In the genomic region with DNA sequence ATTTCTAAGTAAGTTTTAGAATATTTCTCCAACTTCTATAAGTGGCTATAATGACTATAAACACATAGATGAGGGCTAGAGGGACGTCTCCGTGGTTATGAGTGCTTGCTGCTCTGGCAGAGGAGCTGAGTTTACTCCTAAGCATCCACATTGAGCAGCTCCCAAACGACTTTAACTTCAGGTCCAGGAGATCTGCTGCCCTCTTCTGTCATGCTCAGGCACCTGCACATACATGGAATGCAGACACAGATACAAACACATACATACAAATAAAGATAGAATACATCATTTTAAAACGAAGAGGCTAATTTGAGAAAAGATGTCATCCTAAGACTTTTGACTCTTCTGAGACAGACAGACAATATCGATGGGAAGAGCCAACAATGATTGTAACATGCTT, we compare ENCODE assay signal across 11 mouse cellular contexts. TPM values are rescaled to one million over a fixed set of nuclear protein-coding genes. Genes with fewer than 3 reads are reported as not detected.
DNase-seq lines count a peak whose midpoint lies in the region; ATAC-seq and TF ChIP-seq lines count a peak whose summit lies in the region.
"Had no signal": no experiment of that assay in that cellular context is flagged by ENCODE, and none has a peak within 500 bp of the region (broad histone marks: within the 10 kb centered on the region; RNA-seq: fewer than 3 reads in every experiment).

No protein-coding gene starts in this region.

- peak; percentile 48 for TF ChIP-seq CTCF in liver, adult 2 months (IDR thresholded peaks at IDR 0.05; ENCODE audit: low read depth, low read length)

- in situ Hi-C loops in ES-E14 (cut with MboI; ENCODE audit: low sequenced_read_pairs in 2 of 2, unreplicated experiment in 2 of 2): no loop called here

- no peak overlapping the region for H3K4me2 ChIP-seq in liver, embryonic 12.5 days
- H3K4me2 ChIP-seq: forebrain, embryonic 12.5 days; midbrain, embryonic 12.5 days had no signal

- H3K4me3 ChIP-seq in liver, adult 2 months (ENCODE audit: insufficient read depth, low read depth, low read length): no peak overlapping the region
- H3K4me3 ChIP-seq in liver, embryonic 12.5 days: no peak overlapping the region
- no peak overlapping the region for H3K4me3 ChIP-seq in ES-E14 (ENCODE audit: insufficient read depth in 1 of 2, low read depth in 1 of 2, low read length in 2 of 2, poor library complexity in 1 of 2, severe bottlenecking in 1 of 2)
- H3K4me3 ChIP-seq: forebrain, embryonic 12.5 days; midbrain, embryonic 12.5 days had no signal

- no peak overlapping the region for H3K9ac ChIP-seq in liver, adult 2 months (ENCODE audit: low read depth, low read length)
- no peak overlapping the region for H3K9ac ChIP-seq in liver, embryonic 12.5 days
- H3K9ac ChIP-seq in ES-E14 (ENCODE audit: insufficient read depth, low read depth, low read length, poor library complexity, severe bottlenecking): no peak overlapping the region
- H3K9ac ChIP-seq: forebrain, embryonic 12.5 days; midbrain, embryonic 12.5 days had no signal

- WGBS in liver, adult 2 months: 11% methylated on average over 5 of the region's 5 CpGs
- 6% methylated on average over 5 of the region's 5 CpGs for WGBS in liver, embryonic 12.5 days (ENCODE audit: insufficient replicate concordance)

- H3K79me2 ChIP-seq in liver, adult 2 months (ENCODE audit: control insufficient read depth, insufficient read depth, low read length): peaks cover 8% of the 10 kb centered on the region; the same call in 1 of the 2 replicates

- H3K4me1 ChIP-seq in liver, adult 2 months (ENCODE audit: control insufficient read depth, insufficient read depth, low read length): peaks cover 4% of the 10 kb centered on the region
- peaks cover 9% of the 10 kb centered on the region for H3K4me1 ChIP-seq in liver, embryonic 12.5 days
- H3K4me1 ChIP-seq in ES-E14 (ENCODE audit: control insufficient read depth in 2 of 2, insufficient read depth in 2 of 2, low read length in 2 of 2, poor library complexity in 1 of 2): no peaks in the 10 kb centered on the region

- H3K9me3 ChIP-seq in liver, embryonic 12.5 days (replicated peaks): no peaks in the 10 kb centered on the region
- H3K9me3 ChIP-seq in ES-E14 (ENCODE audit: control insufficient read depth, insufficient read depth, low read depth, low read length): no peaks in the 10 kb centered on the region
- H3K9me3 ChIP-seq: forebrain, embryonic 12.5 days; midbrain, embryonic 12.5 days had no signal

- H3K36me3 ChIP-seq in liver, adult 2 months (ENCODE audit: control insufficient read depth, insufficient read depth, low read length): no peaks in the 10 kb centered on the region
- H3K36me3 ChIP-seq in liver, embryonic 12.5 days: no peaks in the 10 kb centered on the region
- no peaks in the 10 kb centered on the region for H3K36me3 ChIP-seq in ES-E14 (ENCODE audit: control insufficient read depth, insufficient read depth, low read length, poor library complexity, severe bottlenecking)
- H3K36me3 ChIP-seq: forebrain, embryonic 12.5 days; midbrain, embryonic 12.5 days had no signal

- H3K27me3 ChIP-seq in liver, adult 2 months (ENCODE audit: control insufficient read depth, insufficient read depth, low read length): no peaks in the 10 kb centered on the region
- no peaks in the 10 kb centered on the region for H3K27me3 ChIP-seq in liver, embryonic 12.5 days (replicated peaks)
- H3K27me3 ChIP-seq: forebrain, embryonic 12.5 days; midbrain, embryonic 12.5 days had no signal

- H3K27ac ChIP-seq in liver, adult 2 months (replicated peaks; ENCODE audit: insufficient read depth, low read depth, low read length): no peak overlapping the region
- no peak overlapping the region for H3K27ac ChIP-seq in liver, embryonic 12.5 days
- H3K27ac ChIP-seq in ES-E14 (ENCODE audit: insufficient read depth, low read depth, low read length, poor library complexity, severe bottlenecking): no peak overlapping the region
- H3K27ac ChIP-seq: forebrain, embryonic 12.5 days; midbrain, embryonic 12.5 days had no signal

- no peak for TF ChIP-seq POLR2A in liver, adult 2 months (IDR thresholded peaks at IDR 0.05; ENCODE audit: extremely low read depth, insufficient read depth, low read length)

- peak; percentile 44 to 56 for DNase-seq in cerebellum, postnatal 14 days
- DNase-seq in cerebellum, adult 18-20 months: no peak
- DNase-seq in liver, adult 2 months (ENCODE audit: extremely low read depth, low read depth, low spot score): peak; percentile 36
- DNase-seq in ES-E14 (ENCODE audit: low read depth, low spot score): no peak
- peak; percentile 14 to 36 for DNase-seq in kidney, postnatal 36 days
- DNase-seq in ovary, adult 18-20 months (ENCODE audit: low spot score): no peak
- no peak for DNase-seq in urinary bladder, postnatal 36 days (ENCODE audit: low spot score in 2 of 2)

- no peak for ATAC-seq in liver, embryonic 12.5 days
- ATAC-seq: inflammation-experienced regulatory T-cells, adult 6 months had no signal

TF ChIP-seq in ES-E14, 5 proteins besides CTCF, POLR2A, EP300 and RAD21:
- TF ChIP-seq CHD2 (IDR thresholded peaks at IDR 0.05; ENCODE audit: low read depth, low read length) (no peak), HCFC1 (IDR thresholded peaks at IDR 0.05; ENCODE audit: borderline replicate concordance, insufficient read depth, low read length) (no peak), ZC3H11A (IDR thresholded peaks at IDR 0.05; ENCODE audit: borderline replicate concordance, low read depth, low read length) (peak; percentile 72; the same call in 1 of the 2 replicates), ZNF384 (IDR thresholded peaks at IDR 0.05; ENCODE audit: low read depth, low read length) (no peak), MAFK (IDR thresholded peaks at IDR 0.05; ENCODE audit: insufficient read depth, low read depth, low read length) (no peak)

RNA-seq across cellular contexts. Expression of gene Opa1, which starts 3.5 kb away (rescaled TPM):
- 48.9 and 52.3 TPM in 2 replicates for total RNA-seq in liver, adult 2 months (2014; rRNA removed)
- polyA plus RNA-seq in liver, adult 2 months (2012; rRNA removed): 12.2 and 13.7 TPM in 2 replicates
- 33.1 and 33.9 TPM in 2 replicates for polyA plus RNA-seq in liver, embryonic 12.5 days (2016; fragmentation: Nextera tagmentation; extraction: Ambion mirVana)
- 55.3 and 56.8 TPM in 2 replicates for total RNA-seq in ES-E14 (2012; rRNA removed)

RNA-seq across cellular contexts. Expression of gene Atp13a4, which starts 31.0 kb away (rescaled TPM):
- total RNA-seq in liver, adult 2 months (2014; rRNA removed): not detected in 2 replicates
- polyA plus RNA-seq in liver, adult 2 months (2012; rRNA removed): not detected in 2 replicates
- polyA plus RNA-seq in liver, embryonic 12.5 days (2016; fragmentation: Nextera tagmentation; extraction: Ambion mirVana): 0.05 TPM in 1 of 2 replicates, not detected in the other
- 0.95 and 1.1 TPM in 2 replicates for total RNA-seq in ES-E14 (2012; rRNA removed)
- polyA plus RNA-seq: inflammation-experienced regulatory T-cells, adult 6 months had no signal

Comparison
In these comparisons a context has a peak if more than half of its experiments do, and no peak if none do; other contexts are left out.
1. DNase-seq: peak in cerebellum, postnatal 14 days (2 of 2), liver, adult 2 months (single experiment) and kidney, postnatal 36 days (2 of 2); none in cerebellum, adult 18-20 months (0 of 2), ES-E14 (single experiment), ovary, adult 18-20 months (single experiment) and urinary bladder, postnatal 36 days (0 of 2).